Mouse (Mus musculus): ENCODE data around the gene Nt5e. TPM values are rescaled to one million over a fixed set of nuclear protein-coding genes. Genes with fewer than 3 reads are reported as not detected.

Gene Nt5e
- total RNA-seq, 2 experiments from 2014 or later, result 3.8 to 4.6 TPM

DNA sequence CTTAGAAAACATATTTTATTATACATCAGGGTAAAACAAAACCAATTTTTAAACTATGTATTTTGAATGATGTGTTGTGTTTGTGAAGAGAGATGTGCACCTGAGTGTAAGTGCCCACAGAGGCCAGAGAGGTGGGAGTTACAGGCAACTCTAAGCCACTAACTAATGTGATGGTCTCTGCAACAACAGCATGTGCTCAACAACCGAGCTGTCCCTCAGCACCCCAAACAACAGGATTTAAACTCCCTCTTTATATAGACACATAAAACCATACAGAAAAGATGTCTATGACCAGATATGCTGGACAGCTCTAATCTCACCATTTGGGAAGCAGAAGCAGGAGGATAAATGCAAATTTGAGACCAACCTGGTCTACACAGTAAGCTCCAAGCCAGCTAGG, 53.5 kb downstream of the Nt5e start:
- DNase-seq (ENCODE audit: low spot score in 2 of 2), result no peak

DNA sequence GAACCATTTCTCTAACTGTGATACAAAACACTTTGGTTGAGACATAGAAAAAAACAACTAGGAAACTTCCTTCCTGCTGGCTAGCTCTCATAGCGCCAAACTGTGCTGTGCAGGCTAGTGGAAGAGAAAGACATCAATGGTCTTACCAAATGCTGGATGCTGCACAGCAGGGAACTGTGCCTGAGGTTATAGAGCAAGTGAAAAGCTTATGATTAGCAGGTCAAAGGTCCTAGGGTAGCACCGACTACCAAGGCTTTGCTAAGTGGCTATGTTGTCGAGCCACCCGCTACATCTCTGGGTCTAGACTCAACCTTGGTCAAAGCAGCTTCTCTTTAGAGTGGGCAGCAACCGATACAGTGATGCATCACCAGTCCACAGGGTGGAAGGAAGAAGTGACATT, 61.8 kb downstream of the Nt5e start:
- DNase-seq (ENCODE audit: low spot score in 2 of 2), result no peak

DNA sequence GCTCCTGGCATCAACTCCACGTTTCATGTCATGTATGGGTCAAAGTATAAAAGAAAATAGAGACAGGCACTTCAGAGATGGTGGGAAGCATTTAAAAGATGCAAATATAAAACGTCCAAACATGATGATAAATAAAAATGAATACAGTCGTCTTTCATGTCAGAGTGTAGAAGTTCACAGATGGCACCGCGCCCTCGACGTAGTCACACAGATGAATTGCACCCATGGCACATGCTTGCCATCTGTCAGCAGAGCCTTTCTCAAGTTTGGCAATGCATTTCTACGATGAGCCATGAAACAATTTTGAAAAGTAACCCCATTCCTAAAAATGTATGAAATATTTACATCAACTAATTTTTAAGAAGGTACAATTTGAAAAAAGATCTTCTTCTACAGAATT, 67.9 kb downstream of the Nt5e start:
- no peak for DNase-seq (ENCODE audit: low spot score in 2 of 2)

DNA sequence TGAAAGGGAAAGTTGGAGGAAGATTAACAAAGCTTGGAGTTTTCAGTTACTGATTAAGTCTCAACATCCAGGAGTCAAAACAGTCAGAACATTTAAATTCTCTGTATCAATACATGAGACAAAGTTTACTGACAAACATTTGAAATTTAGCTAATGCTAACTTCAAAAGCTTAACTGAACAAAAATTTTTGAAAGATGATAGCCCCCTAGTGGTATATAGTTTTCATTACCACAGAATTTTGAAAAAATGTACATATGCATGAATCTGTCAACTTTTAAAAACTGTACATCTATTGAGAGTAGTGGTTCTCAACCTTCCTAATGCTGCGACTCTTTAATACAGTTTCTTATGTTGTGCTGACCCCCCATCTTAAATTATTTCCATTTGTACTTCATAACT, 71.5 kb downstream of the Nt5e start:
- DNase-seq (ENCODE audit: low spot score in 2 of 2), result no peak

DNA sequence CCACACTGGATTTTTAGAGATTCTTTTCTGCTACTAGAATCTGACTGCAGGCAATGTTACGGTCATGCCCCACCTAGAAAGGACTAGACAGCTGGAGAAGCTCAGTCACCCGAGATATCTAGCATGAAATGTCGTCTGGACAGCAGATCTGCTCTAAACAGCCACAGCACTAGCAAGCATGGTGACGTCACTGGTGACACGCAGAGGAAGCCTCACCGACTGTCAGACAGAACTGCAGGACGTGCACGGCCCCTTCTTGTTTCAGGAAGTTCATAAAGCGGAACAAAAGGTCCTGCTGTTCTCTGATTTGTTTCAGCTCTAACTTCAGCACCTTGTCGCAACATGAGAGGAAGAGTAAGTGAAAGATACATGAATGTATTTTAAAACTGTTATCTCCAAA, 77.1 kb downstream of the Nt5e start:
- DNase-seq (ENCODE audit: low spot score in 2 of 2), result no peak

DNA sequence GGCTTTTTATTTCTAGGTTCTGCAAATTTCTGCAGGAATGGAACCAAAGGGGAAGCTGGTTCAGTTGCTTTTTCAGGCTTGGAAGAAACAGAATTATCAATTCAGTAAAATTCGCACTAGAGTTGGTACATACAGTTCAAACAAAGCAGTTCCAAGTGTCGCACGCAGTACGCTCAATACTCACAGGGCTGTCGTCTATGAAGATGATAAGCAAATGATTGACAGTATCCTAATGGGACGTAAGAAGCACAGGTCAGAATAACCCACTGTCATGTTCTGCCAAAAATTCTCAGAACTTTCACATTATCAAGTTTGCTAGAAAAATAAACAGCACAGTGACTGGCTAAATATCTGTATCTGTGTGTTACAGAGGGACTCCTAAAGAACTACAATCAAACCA, 77.5 kb downstream of the Nt5e start:
- no peak for DNase-seq (ENCODE audit: low spot score in 2 of 2)

DNA sequence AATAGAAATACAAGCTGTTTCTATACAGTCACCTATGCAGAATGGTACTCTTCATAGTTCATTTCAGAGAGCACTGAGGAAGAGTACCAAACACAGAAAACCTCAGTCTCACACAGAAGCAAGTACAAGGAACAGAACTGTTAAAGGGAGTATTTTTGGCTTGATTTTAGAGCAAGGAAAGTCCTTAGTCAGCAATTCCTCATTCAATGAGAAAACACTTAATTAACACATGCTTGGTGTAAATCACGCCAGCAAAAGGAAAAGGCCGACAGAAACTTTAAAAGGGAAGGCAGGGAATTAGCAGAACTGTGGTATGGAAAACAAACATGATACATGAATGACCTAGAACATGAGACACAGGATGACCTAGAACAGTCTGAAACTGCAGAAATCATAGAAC, 83.0 kb downstream of the Nt5e start:
- DNase-seq (ENCODE audit: low spot score in 2 of 2), result no peak

DNA sequence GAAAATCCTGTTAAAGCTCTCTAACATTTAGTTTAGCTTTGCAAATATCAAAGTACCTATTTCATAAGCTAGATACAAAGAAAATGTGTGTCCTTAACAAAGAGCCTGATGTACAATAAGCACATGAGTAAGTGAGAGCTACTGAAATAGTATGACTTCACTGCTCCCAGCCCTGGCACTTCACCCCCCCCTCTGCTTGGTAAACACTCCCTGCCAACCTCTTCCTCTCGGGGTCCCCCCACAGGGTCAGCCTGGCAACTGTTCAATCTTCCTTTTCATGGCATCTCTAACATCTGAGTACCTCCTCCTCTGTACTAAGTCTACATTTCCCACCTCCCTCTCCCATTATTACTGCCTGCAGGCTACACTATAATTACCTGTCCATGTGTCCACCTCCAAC, 89.8 kb downstream of the Nt5e start:
- DNase-seq (ENCODE audit: low spot score in 2 of 2), result no peak

Other genes with a start within 250 kb of the Nt5e start
- 10 to 100 TPM; 49.0 to 52.6 TPM for gene Snx14, start 111.8 kb downstream of the Nt5e start, total RNA-seq (2021)
- under 1 TPM in 1 of 2 experiments, not detected in 1; 0.85 TPM for gene Gm20537, start 129.4 kb downstream of the Nt5e start, total RNA-seq (2021)
- gene Syncrip, start 155.4 kb downstream of the Nt5e start, total RNA-seq (2021), result 100 to 1,000 TPM; 105 to 112 TPM
- 10 to 100 TPM; 19.3 to 20.0 TPM for gene Zfp949, start 220.8 kb downstream of the Nt5e start, total RNA-seq (2021)

All from layer of hippocampus, postnatal 10 days (tissue).